Mouse (Mus musculus) splenic B cell, adult 2 months (primary cell): ENCODE measurements around the gene Rpa1.
"Not testable (repeated sequence)": the region's sequence is repeated elsewhere in the genome, so short reads cannot be mapped to it uniquely, and the experiment has no call there.

Source experiments
- DNase-seq: peaks from one replicate; pipeline ENCODE4 v3.0.0-alpha.2; 2011; ENCODE audit warnings: low read depth, low spot score
- H3K27me3 ChIP-seq: 2 replicates; pipeline ENCODE4 v1.6.1; 2012; ENCODE audit warnings: mild to moderate bottlenecking, low read length, moderate library complexity, mixed read lengths; ENCODE audit not compliant: control insufficient read depth, poor library complexity, insufficient read depth, severe bottlenecking
- H3K36me3 ChIP-seq: 2 replicates; pipeline ENCODE4 v1.6.1; 2012; ENCODE audit warnings: mild to moderate bottlenecking, low read length, moderate library complexity, mixed read lengths; ENCODE audit not compliant: control insufficient read depth, poor library complexity, insufficient read depth, severe bottlenecking

Rpa1 gene

DNA sequence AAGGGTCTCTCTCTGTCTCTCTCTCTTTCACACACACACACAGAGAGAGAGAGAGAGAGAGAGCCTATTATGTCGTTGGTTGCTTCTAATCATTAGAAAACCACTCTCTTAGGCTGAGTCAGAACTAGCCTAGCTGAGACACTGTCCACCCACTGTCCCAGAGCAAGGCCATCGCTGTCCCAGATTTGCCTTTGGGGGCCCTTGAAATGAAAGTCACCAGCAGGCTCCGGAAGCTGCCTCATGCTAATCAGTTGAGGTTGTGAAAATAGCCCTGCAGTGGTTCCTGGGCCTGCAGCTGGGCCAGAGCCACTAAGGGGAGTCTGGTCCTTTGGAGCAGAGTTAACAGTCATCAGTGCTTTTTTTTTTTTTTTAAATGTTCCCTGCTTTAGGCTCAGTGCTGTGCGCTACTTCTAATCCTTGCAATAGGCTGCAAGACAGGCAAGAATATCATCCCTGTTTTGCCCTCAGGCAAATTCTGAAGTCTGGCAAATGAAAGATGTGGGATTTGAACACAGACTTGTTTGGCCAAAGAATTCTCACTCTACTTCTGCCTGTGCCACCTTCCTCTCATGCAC, 62.1 kb downstream of the Rpa1 start:
- Histone ChIP-seq H3K27me3 (no peaks in the 10 kb centered on the region), H3K36me3 (no peaks in the 10 kb centered on the region)
- no peak for DNase-seq

GRCm38 (mm10) chr11:75283784-75284183, 64.3 kb downstream of the Rpa1 start:
- DNase-seq, H3K36me3 ChIP-seq, H3K27me3 ChIP-seq: not testable (repeated sequence)

DNA sequence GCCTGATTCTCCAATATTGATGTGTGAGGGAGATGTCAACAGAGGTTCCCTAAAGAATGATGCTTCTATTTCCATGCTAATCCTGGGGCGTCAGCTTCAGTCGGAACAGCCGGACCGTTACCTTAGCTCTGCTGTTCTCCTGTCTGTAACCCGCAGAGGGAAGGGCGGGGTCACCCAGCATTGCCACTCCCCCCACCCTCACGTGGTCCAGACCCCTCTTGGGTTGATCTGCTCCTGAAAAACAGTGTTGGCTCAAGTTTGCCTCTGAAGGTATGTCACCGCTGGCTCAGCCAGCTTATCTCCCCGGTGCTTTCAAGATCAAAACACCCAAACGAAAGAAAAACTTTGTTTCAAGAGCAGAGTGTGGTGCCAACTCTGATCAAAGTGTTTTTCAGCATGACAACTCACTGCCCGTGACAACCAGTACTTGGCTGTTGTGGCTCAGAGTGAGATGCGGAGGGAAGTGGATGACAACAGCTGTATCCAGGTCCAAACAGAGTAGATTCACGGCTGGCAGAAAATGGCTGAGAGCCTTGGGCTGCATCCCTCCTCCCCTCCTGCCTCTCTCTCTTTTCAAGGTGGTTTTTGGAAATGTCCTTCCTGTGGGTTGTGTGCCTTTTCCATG, 65.5 kb downstream of the Rpa1 start:
- peak; percentile 29 for DNase-seq
- Histone ChIP-seq H3K27me3 (no peaks in the 10 kb centered on the region), H3K36me3 (no peaks in the 10 kb centered on the region)

DNA sequence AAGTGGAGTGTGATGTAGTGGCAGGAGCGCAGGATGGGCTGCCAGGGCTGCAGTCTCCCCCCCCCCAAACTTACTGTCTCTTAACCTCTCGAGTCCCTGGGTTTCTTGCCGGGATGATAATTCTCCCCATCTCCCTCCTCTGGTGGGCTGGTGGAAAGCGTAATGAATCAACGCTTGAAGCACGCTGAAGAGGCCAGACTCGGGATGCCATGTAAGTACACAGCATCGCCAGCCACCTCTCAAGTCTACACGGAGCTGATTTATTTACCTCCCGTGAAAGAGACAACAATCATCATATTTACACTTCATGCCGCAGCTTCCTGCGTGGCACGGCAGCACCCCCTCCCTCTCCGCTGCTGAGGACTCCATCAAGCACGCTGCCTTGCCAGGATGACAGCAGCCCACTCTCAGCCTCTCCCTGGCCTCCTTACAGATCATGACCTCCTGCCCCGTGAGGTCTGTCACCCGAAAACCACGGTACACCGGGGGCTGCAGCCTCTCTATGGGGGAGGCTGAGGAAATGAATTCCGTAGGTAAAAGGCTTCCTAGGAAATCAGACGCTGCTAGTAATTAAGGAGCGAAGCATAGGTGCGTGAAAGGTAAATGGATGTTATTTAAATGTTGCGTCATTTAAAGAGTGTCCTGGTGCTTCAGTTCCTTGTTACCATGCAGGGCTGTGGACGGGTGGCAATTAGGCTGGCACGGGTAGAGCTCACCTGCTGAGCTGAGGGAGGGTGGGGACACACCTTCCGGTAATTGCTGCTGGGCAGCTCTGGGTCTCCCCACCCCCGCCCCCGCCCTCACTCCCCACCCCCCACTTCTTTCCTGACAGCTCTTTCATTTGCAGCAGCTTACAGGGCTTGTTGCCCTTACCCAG, 66.5 kb downstream of the Rpa1 start:
- no peaks in the 10 kb centered on the region for H3K36me3 ChIP-seq
- DNase-seq = no peak
- no peaks in the 10 kb centered on the region for H3K27me3 ChIP-seq

GRCm38 (mm10) chr11:75280435-75281001, 67.6 kb downstream of the Rpa1 start:
- no peak for DNase-seq

GRCm38 (mm10) chr11:75280066-75280410, 68.1 kb downstream of the Rpa1 start:
- DNase-seq = no peak
- no peaks in the 10 kb centered on the region for H3K27me3 ChIP-seq
- H3K36me3 ChIP-seq = no peaks in the 10 kb centered on the region

More at GRCm38 (mm10) chr11:75280435-75281001, 67.6 kb downstream of the Rpa1 start:
- Histone ChIP-seq H3K27me3 (no peaks in the 10 kb centered on the region), H3K36me3 (no peaks in the 10 kb centered on the region)

DNA sequence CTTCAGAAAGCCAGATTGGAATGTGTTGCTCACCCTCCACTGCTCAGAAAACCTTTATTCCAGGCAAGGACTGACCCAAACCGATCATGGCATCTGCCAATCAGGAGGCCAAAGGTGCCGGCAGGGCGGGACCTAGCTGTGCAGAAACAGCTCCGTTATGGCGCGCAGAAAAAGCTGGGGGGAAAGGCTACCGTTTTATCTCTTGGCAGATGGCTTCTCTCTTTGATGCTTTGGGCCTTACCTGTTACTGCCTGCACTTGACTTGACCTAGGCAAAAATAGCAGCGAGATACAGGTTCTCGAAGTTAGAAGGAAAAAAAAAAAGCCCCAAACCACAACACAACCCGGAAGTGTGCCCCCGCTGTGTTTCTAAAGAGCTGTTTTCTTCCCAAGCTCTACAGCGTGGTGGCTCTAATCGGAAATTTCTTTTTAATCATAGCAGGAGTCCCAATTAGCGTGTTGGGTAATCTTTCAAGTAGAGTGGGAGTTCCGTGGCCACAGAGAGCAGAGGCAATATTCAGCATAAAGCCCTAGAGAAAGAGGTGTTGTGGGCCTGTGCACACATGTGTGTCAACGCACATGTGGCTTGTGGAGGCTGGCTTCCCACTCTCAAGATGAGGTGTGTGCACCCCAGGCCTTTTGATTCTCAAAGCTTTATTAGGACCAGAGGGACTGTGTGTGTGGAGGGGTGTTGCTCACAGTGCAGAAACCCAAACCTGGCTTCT, 68.6 kb downstream of the Rpa1 start:
- Histone ChIP-seq H3K27me3 (no peaks in the 10 kb centered on the region), H3K36me3 (no peaks in the 10 kb centered on the region)
- peak; percentile 39 for DNase-seq

DNA sequence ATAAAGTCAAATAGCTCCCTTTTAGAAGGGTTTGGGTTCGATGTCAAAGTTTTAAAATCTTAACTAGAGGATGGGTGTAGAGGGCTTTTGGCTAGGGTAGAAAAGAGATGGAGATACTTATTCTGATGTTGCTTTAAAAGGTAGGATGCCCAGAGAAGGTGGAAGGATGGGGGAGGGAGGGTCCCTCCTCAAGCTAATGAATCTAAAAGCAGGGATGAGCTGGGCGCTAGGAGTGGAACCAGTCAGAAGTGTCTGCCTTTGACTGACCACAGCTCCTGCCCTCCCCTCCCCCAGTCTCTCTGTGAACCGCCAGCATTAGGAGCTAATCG, 69.1 kb downstream of the Rpa1 start:
- no peaks in the 10 kb centered on the region for H3K36me3 ChIP-seq
- no peak for DNase-seq
- no peaks in the 10 kb centered on the region for H3K27me3 ChIP-seq

GRCm38 (mm10) chr11:75278115-75278514, 70.0 kb downstream of the Rpa1 start:
- H3K36me3 ChIP-seq = no peaks in the 10 kb centered on the region
- no peaks in the 10 kb centered on the region for H3K27me3 ChIP-seq
- DNase-seq = no peak

GRCm38 (mm10) chr11:75275035-75275434, 73.1 kb downstream of the Rpa1 start:
- no peaks in the 10 kb centered on the region for H3K36me3 ChIP-seq
- DNase-seq = no peak
- no peaks in the 10 kb centered on the region for H3K27me3 ChIP-seq

- no peak for DNase-seq
- Histone ChIP-seq H3K36me3 (no peaks in the 10 kb centered on the region), H3K27me3 (no peaks in the 10 kb centered on the region)
Observed at GRCm38 (mm10) chr11:75273466-75273865, 74.7 kb downstream of the Rpa1 start.

DNA sequence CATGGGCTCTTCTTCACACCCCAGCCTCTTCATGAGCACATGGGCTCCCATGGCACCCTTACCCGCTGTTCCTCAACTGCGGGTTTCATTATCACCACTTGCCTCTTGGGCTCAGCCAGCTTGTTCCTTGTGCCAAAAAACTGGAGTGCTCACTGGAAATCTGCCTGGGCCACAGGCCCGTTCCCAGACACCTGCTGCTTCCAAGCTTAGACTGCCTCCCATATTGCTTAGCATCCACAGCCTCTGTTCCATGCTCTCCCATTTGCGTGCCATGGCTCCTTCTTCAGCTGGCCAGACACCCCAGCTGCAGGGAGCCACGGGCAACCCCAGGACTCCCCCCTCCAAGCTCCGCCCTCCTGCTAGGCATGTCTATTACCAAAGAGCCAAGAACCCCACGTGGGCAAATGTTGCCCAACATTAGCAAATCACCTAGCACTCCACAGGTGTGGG, 77.1 kb downstream of the Rpa1 start:
- DNase-seq = no peak
- no peaks in the 10 kb centered on the region for H3K27me3 ChIP-seq

GRCm38 (mm10) chr11:75270276-75270984, 77.7 kb downstream of the Rpa1 start:
- H3K36me3 ChIP-seq = no peaks in the 10 kb centered on the region
- DNase-seq = no peak
- H3K27me3 ChIP-seq = no peaks in the 10 kb centered on the region

More for the DNA sequence above, 77.1 kb downstream of the Rpa1 start:
- H3K36me3 ChIP-seq = no peaks in the 10 kb centered on the region

DNA sequence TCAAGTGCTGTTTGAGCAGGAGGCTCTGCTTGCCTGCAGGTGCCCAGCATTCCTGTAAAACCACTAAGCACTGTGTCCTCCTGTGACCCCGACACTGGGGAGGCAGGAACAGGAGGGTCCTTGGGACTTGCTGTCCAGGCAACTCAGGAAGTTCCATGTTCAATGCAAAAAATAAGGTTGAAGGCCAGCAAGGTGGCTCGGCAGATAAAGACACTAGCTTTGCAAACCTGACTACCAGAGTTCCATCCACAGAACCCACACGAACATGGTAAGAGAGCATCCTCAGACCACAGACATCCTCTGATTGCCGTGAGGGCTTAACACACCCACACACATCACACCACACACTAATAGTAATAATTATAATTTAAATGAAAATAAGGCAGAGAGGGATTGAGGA, 78.9 kb downstream of the Rpa1 start:
- no peaks in the 10 kb centered on the region for H3K27me3 ChIP-seq
- DNase-seq = no peak
- H3K36me3 ChIP-seq = no peaks in the 10 kb centered on the region
